Mouse (Mus musculus): Measurements from ENCODE around the gene Pofut1.
A peak's percentile ranks its signal among the peaks of the same experiment; 100 is the strongest.

- TF ChIP-seq CTCF (IDR thresholded peaks at IDR 0.05; ENCODE audit: borderline replicate concordance, insufficient read depth, low read length), result no peak
- TF ChIP-seq POLR2A (IDR thresholded peaks at IDR 0.05; ENCODE audit: low read depth, low read length), result peak; percentile 44
These were observed 16.3 kb upstream of the Pofut1 start, which contains the start of gene Tspyl3 for GRCm38 (mm10) chr2:153224946-153225594.
